Mouse (Mus musculus): ENCODE results near the gene Cnot8. TPM values are rescaled to one million over a fixed set of nuclear protein-coding genes. Genes with fewer than 3 reads are reported as not detected.
"Not testable (repeated sequence)": the region's sequence is repeated elsewhere in the genome, so short reads cannot be mapped to it uniquely, and the experiment has no call there.

Cnot8 gene
- polyA plus RNA-seq (2014; fragmentation: Nextera tagmentation; extraction: Ambion mirVana), result 110 and 114 TPM in 2 replicates

DNA sequence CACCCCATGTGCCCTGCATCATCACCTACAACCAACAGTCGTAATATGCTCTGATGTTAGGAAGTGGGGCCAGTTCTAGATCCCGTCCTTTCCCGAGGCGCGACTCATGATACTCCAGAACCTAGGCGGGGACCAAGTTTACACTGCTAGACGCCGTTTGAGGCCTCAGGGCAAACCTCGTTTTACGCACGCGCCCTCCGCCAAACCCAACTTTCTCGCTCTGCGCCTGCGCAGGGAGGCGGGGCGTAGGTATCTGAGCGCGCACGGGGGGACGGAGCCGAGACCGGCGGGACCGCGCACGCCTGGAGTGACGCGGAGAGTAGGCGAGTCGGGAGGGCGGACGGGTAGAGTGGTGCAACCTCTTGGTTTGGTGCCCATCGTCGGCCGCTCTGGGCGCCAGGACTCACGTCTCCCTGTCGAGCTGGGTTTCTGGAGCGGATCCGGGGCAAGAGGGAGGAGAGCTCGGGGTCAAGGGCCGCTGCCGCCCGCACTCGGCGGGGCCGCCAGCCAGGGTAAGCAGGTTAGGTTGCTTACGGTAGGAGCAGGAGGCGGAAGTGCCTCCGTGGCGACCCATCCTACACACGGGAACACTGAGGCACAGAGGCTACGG, at the start of gene Cnot8:
TSS of gene Cnot8 (plus strand) at position 457 of the 610 bp plus-strand sequence.
- Histone ChIP-seq H3K9ac (replicated peaks; ENCODE audit: low read length) (peak within 1 kb of the TSS; percentile 92), H3K4me2 (ENCODE audit: low read depth, low read length) (peak within 1 kb of the TSS; percentile 65), H3K36me3 (replicated peaks; ENCODE audit: control insufficient read depth, insufficient read depth, low read depth, low read length) (no peaks in the 10 kb centered on the region), H3K9me3 (replicated peaks; ENCODE audit: control insufficient read depth, low read length) (no peaks in the 10 kb centered on the region), H3K27ac (replicated peaks; ENCODE audit: low read depth, low read length) (peak within 1 kb of the TSS; percentile 28; the same call in 1 of the 2 replicates), H3K4me1 (ENCODE audit: control insufficient read depth, insufficient read depth, low read length) (peaks cover 3% of the 10 kb centered on the region; the same call in 1 of the 2 replicates), H3K4me3 (ENCODE audit: low read depth, low read length) (peak within 1 kb of the TSS; percentile 63), H3K27me3 (ENCODE audit: control insufficient read depth, insufficient read depth, low read length) (no peaks in the 10 kb centered on the region)
- peak; percentile 99 for DNase-seq (ENCODE audit: low spot score)
- peak; percentile 96 for ATAC-seq (replicated peaks; ENCODE audit: insufficient number of reproducible peaks, low FRiP score, low TSS enrichment, low read depth)
- WGBS, result under 1% methylated on average over 55 of the region's 55 CpGs

DNA sequence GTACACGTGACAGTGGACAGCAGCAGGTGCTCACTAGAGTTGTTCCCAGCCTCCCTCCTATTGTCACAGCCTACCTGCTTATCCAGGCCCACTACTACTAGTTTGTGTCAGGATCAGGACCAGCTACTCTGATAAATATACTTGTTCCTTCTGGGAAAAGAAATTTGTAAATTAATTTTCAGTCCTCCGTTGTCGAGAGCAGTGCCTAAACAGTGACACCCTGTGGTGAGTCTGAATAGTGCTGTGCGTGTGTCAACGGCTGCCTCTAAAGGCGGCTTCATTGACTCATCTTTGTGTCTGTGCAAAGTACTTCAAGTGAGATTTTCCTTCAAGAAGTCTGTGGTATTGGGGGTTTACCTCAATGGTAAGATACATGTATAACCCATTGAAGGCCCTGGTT, 46.5 kb upstream of the Cnot8 start:
- H3K9ac ChIP-seq (replicated peaks; ENCODE audit: low read length), result no peak overlapping the region
- ATAC-seq (replicated peaks; ENCODE audit: insufficient number of reproducible peaks, low FRiP score, low TSS enrichment, low read depth) (no peak), DNase-seq (ENCODE audit: low spot score) (peak; percentile 54)
- H3K9me3 ChIP-seq (replicated peaks; ENCODE audit: control insufficient read depth, low read length), result no peaks in the 10 kb centered on the region
- no peaks in the 10 kb centered on the region for H3K4me1 ChIP-seq (ENCODE audit: control insufficient read depth, insufficient read depth, low read length)
- no peaks in the 10 kb centered on the region for H3K27me3 ChIP-seq (ENCODE audit: control insufficient read depth, insufficient read depth, low read length)
- H3K27ac ChIP-seq (replicated peaks; ENCODE audit: low read depth, low read length), result no peak overlapping the region
- H3K4me2 ChIP-seq (ENCODE audit: low read depth, low read length), result no peak overlapping the region
- H3K4me3 ChIP-seq (ENCODE audit: low read depth, low read length), result no peak overlapping the region
- 76% methylated on average over 6 of the region's 6 CpGs for WGBS
- H3K36me3 ChIP-seq (replicated peaks; ENCODE audit: control insufficient read depth, insufficient read depth, low read depth, low read length), result peaks cover 11% of the 10 kb centered on the region

DNA sequence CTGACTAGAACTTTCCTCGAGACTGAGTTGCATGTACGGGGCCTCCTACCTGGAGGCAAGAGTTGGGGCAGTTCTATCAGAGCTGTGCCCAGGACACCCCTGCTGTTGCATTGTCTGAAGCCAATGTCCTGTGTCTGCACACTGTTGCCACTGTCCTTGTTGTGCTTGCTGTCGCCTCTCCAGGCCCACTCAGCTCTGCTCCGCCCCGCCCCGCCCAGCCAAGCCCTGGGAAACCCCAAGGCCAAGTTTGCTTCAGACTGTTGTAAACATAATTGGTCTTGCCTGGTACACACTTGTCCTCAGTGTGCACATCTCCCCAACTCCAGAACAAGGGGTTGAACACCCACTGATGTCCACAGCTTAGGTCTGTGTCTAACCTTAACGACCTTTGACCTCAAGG, 44.2 kb upstream of the Cnot8 start:
- not testable (repeated sequence) for H3K36me3 ChIP-seq (replicated peaks; ENCODE audit: control insufficient read depth, insufficient read depth, low read depth, low read length); H3K27ac ChIP-seq (replicated peaks; ENCODE audit: low read depth, low read length); H3K4me3 ChIP-seq (ENCODE audit: low read depth, low read length); H3K4me2 ChIP-seq (ENCODE audit: low read depth, low read length); H3K4me1 ChIP-seq (ENCODE audit: control insufficient read depth, insufficient read depth, low read length); DNase-seq (ENCODE audit: low spot score); H3K9me3 ChIP-seq (replicated peaks; ENCODE audit: control insufficient read depth, low read length); H3K27me3 ChIP-seq (ENCODE audit: control insufficient read depth, insufficient read depth, low read length); H3K9ac ChIP-seq (replicated peaks; ENCODE audit: low read length)
- WGBS, result 90% methylated on average over 7 of the region's 7 CpGs
- peak; percentile 36; the same call in 1 of the 2 replicates for ATAC-seq (replicated peaks; ENCODE audit: insufficient number of reproducible peaks, low FRiP score, low TSS enrichment, low read depth)

DNA sequence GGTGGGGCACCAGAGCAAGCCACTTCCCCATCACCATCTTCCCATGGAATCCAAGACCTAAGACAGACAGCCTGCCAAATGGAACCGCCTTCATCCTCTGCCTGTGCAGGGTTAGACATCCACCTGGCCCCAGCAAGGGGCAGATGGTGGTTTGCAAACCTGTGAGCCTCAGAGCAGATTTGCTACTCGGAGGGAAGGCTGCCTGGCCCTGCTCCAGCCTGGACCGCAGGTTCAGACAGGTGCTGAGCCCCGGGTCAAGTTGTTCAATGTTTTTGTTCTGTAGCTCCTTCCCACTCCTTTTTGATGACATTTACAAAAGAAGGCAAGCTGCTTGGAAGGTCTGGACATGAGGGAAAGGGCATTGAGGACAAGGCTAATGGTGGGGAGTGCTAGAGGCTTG, 42.7 kb upstream of the Cnot8 start:
- not testable (repeated sequence) for DNase-seq (ENCODE audit: low spot score); ATAC-seq (replicated peaks; ENCODE audit: insufficient number of reproducible peaks, low FRiP score, low TSS enrichment, low read depth); H3K27ac ChIP-seq (replicated peaks; ENCODE audit: low read depth, low read length); H3K4me3 ChIP-seq (ENCODE audit: low read depth, low read length); H3K27me3 ChIP-seq (ENCODE audit: control insufficient read depth, insufficient read depth, low read length); H3K9me3 ChIP-seq (replicated peaks; ENCODE audit: control insufficient read depth, low read length); H3K36me3 ChIP-seq (replicated peaks; ENCODE audit: control insufficient read depth, insufficient read depth, low read depth, low read length); H3K9ac ChIP-seq (replicated peaks; ENCODE audit: low read length); H3K4me2 ChIP-seq (ENCODE audit: low read depth, low read length); H3K4me1 ChIP-seq (ENCODE audit: control insufficient read depth, insufficient read depth, low read length)
- WGBS, result 88% methylated on average over 3 of the region's 4 CpGs

DNA sequence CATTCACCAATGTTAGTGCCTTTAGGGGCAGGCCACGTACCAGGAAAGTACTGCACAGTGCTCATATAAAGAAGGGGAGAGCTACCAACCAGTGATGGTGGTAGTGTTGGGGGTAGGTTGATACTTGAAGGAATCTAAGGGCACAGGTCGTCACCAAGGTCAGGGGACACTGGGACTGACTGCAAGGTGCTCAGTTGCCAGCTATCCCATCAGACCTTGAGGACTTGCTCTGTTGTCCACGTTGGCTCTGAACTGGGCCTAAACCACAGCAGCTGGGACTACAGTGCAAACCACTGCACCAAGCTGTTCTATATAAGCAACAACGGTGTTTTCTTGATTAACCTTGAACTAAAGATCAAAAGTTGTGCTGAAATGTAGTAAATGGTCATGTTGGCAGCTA, 41.4 kb upstream of the Cnot8 start:
- no peaks in the 10 kb centered on the region for H3K9me3 ChIP-seq (replicated peaks; ENCODE audit: control insufficient read depth, low read length)
- WGBS, result 78% methylated on average over 4 of the region's 4 CpGs
- H3K27ac ChIP-seq (replicated peaks; ENCODE audit: low read depth, low read length), result no peak overlapping the region
- H3K9ac ChIP-seq (replicated peaks; ENCODE audit: low read length), result no peak overlapping the region
- no peaks in the 10 kb centered on the region for H3K4me1 ChIP-seq (ENCODE audit: control insufficient read depth, insufficient read depth, low read length)
- DNase-seq (ENCODE audit: low spot score) (no peak), ATAC-seq (replicated peaks; ENCODE audit: insufficient number of reproducible peaks, low FRiP score, low TSS enrichment, low read depth) (no peak)
- H3K27me3 ChIP-seq (ENCODE audit: control insufficient read depth, insufficient read depth, low read length), result no peaks in the 10 kb centered on the region
- H3K4me2 ChIP-seq (ENCODE audit: low read depth, low read length), result no peak overlapping the region
- peaks cover 4% of the 10 kb centered on the region for H3K36me3 ChIP-seq (replicated peaks; ENCODE audit: control insufficient read depth, insufficient read depth, low read depth, low read length)
- H3K4me3 ChIP-seq (ENCODE audit: low read depth, low read length), result no peak overlapping the region

DNA sequence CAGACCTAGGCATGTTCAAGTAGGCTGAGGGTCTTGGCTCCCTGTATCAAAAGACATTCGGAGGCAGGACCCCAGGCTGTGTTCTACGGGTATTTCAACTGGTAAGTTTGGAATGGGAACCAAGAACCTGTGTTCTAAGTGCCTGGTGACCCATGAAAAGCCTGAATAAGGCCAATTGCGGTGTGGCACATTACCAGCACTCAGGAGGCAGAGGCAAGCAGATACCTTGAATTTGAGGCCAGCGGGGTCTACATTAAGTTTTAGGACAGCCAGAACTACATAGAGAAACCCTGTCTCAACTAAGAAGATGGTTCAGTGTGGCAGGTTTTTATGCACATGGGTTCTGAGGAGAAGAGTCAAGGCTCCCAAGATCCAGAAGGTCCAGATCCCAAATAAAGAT, 38.9 kb upstream of the Cnot8 start:
- Histone ChIP-seq H3K4me1 (ENCODE audit: control insufficient read depth, insufficient read depth, low read length) (no peaks in the 10 kb centered on the region), H3K4me3 (ENCODE audit: low read depth, low read length) (no peak overlapping the region), H3K27ac (replicated peaks; ENCODE audit: low read depth, low read length) (no peak overlapping the region), H3K9me3 (replicated peaks; ENCODE audit: control insufficient read depth, low read length) (no peaks in the 10 kb centered on the region), H3K9ac (replicated peaks; ENCODE audit: low read length) (no peak overlapping the region), H3K4me2 (ENCODE audit: low read depth, low read length) (no peak overlapping the region), H3K27me3 (ENCODE audit: control insufficient read depth, insufficient read depth, low read length) (no peaks in the 10 kb centered on the region), H3K36me3 (replicated peaks; ENCODE audit: control insufficient read depth, insufficient read depth, low read depth, low read length) (peaks cover 3% of the 10 kb centered on the region)
- ATAC-seq (replicated peaks; ENCODE audit: insufficient number of reproducible peaks, low FRiP score, low TSS enrichment, low read depth) (no peak), DNase-seq (ENCODE audit: low spot score) (no peak)
- WGBS, result 91% methylated on average over 4 of the region's 4 CpGs

DNA sequence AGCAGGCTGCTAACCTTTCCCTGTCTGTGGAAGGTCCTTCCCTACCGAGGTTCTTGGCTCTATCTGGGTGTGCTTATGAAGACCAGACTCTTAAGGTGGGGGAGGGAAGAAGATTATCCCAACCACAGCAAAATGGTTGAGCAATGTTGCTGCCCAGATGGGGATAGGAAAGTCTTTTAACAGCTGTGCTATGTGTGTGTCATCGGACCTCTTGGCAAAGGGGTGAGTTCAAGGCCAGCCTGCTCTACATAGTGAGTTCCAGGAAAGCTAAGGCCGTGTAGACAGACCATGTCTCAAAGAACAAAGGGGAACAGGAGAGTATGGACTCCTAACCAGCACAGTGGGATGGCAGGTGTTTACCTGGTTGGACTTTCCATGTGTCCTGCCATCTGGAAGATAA, 31.0 kb upstream of the Cnot8 start:
- Histone ChIP-seq H3K9me3 (replicated peaks; ENCODE audit: control insufficient read depth, low read length) (no peaks in the 10 kb centered on the region), H3K4me3 (ENCODE audit: low read depth, low read length) (no peak overlapping the region), H3K4me1 (ENCODE audit: control insufficient read depth, insufficient read depth, low read length) (no peaks in the 10 kb centered on the region), H3K9ac (replicated peaks; ENCODE audit: low read length) (no peak overlapping the region), H3K27ac (replicated peaks; ENCODE audit: low read depth, low read length) (no peak overlapping the region), H3K27me3 (ENCODE audit: control insufficient read depth, insufficient read depth, low read length) (no peaks in the 10 kb centered on the region), H3K36me3 (replicated peaks; ENCODE audit: control insufficient read depth, insufficient read depth, low read depth, low read length) (no peaks in the 10 kb centered on the region), H3K4me2 (ENCODE audit: low read depth, low read length) (no peak overlapping the region)
- 81% methylated on average over 3 of the region's 3 CpGs for WGBS
- ATAC-seq (replicated peaks; ENCODE audit: insufficient number of reproducible peaks, low FRiP score, low TSS enrichment, low read depth) (no peak), DNase-seq (ENCODE audit: low spot score) (no peak)

DNA sequence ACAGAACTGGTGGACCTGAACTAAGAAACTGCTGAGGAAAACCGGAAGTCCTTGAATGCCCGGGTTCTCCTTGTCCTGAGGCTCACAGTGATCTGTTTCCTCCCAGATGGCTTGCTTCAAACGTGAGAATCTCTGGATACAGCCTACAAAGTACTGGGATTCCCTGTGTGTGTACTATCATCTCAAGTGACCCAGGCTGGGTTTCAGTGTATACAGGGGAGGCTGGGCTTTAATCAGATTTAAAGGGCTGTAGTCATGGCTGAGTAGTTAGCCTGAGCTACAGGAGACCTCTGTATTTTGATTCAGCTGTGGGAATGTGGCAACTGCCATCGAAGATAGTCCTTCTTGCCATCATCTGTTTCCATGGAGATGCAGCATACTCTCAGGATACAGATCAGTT, 26.7 kb upstream of the Cnot8 start:
- ATAC-seq (replicated peaks; ENCODE audit: insufficient number of reproducible peaks, low FRiP score, low TSS enrichment, low read depth), result no peak
- Histone ChIP-seq H3K36me3 (replicated peaks; ENCODE audit: control insufficient read depth, insufficient read depth, low read depth, low read length) (no peaks in the 10 kb centered on the region), H3K4me3 (ENCODE audit: low read depth, low read length) (no peak overlapping the region), H3K9me3 (replicated peaks; ENCODE audit: control insufficient read depth, low read length) (no peaks in the 10 kb centered on the region), H3K27ac (replicated peaks; ENCODE audit: low read depth, low read length) (no peak overlapping the region), H3K9ac (replicated peaks; ENCODE audit: low read length) (no peak overlapping the region), H3K27me3 (ENCODE audit: control insufficient read depth, insufficient read depth, low read length) (no peaks in the 10 kb centered on the region), H3K4me2 (ENCODE audit: low read depth, low read length) (no peak overlapping the region), H3K4me1 (ENCODE audit: control insufficient read depth, insufficient read depth, low read length) (no peaks in the 10 kb centered on the region)
- no peak for DNase-seq (ENCODE audit: low spot score)
- WGBS, result 75% methylated on average over 4 of the region's 4 CpGs
